Mouse (Mus musculus): Measurements from ENCODE around the gene Lipe.
A peak's percentile ranks its signal among the peaks of the same experiment; 100 is the strongest.

Lipe gene

GRCm38 (mm10) chr7:25387811-25388440, 10.6 kb downstream of the Lipe start:
- DNase-seq (ENCODE audit: low read depth, low spot score), result no peak

GRCm38 (mm10) chr7:25385850-25386555, 12.5 kb downstream of the Lipe start:
- no peak for DNase-seq (ENCODE audit: low read depth, low spot score)

GRCm38 (mm10) chr7:25385259-25385658, 13.3 kb downstream of the Lipe start:
- DNase-seq (ENCODE audit: low read depth, low spot score), result no peak

GRCm38 (mm10) chr7:25384818-25385217, 13.7 kb downstream of the Lipe start:
- DNase-seq (ENCODE audit: low read depth, low spot score), result no peak

GRCm38 (mm10) chr7:25384318-25384717, 14.2 kb downstream of the Lipe start:
- no peak for DNase-seq (ENCODE audit: low read depth, low spot score)

GRCm38 (mm10) chr7:25383891-25384290, 14.6 kb downstream of the Lipe start:
- no peak for DNase-seq (ENCODE audit: low read depth, low spot score)

GRCm38 (mm10) chr7:25383385-25383784, 15.1 kb downstream of the Lipe start:
- DNase-seq (ENCODE audit: low read depth, low spot score), result no peak

- no peak for DNase-seq (ENCODE audit: low read depth, low spot score)
Observed at GRCm38 (mm10) chr7:25382541-25382940, 16.0 kb downstream of the Lipe start.

- no peak for DNase-seq (ENCODE audit: low read depth, low spot score)
Observed at GRCm38 (mm10) chr7:25381284-25381680, 17.2 kb downstream of the Lipe start.

- DNase-seq (ENCODE audit: low read depth, low spot score), result peak; percentile 32
Observed at GRCm38 (mm10) chr7:25380392-25381283, 17.9 kb downstream of the Lipe start.

GRCm38 (mm10) chr7:25379551-25380351, 18.8 kb downstream of the Lipe start:
- peak; percentile 70 for DNase-seq (ENCODE audit: low read depth, low spot score)

- no peak for DNase-seq (ENCODE audit: low read depth, low spot score)
Observed at GRCm38 (mm10) chr7:25378181-25379100, 20.1 kb downstream of the Lipe start.

GRCm38 (mm10) chr7:25377100-25377700, 21.3 kb downstream of the Lipe start:
- DNase-seq (ENCODE audit: low read depth, low spot score), result peak; percentile 56

- DNase-seq (ENCODE audit: low read depth, low spot score), result peak; percentile 91
Observed at GRCm38 (mm10) chr7:25376556-25376955, 22.0 kb downstream of the Lipe start.

- no peak for DNase-seq (ENCODE audit: low read depth, low spot score)
Observed at GRCm38 (mm10) chr7:25372441-25372840, 26.1 kb downstream of the Lipe start.

- no peak for DNase-seq (ENCODE audit: low read depth, low spot score)
Observed at GRCm38 (mm10) chr7:25369058-25369749, 29.3 kb downstream of the Lipe start, which contains the start of gene Cnfn. Cnfn (minus strand) TSS chr7:25369724.

- DNase-seq (ENCODE audit: low read depth, low spot score), result no peak
Observed at GRCm38 (mm10) chr7:25368333-25368732, 30.2 kb downstream of the Lipe start.

- no peak for DNase-seq (ENCODE audit: low read depth, low spot score)
Observed at GRCm38 (mm10) chr7:25367632-25368293, 30.7 kb downstream of the Lipe start.
